Mouse (Mus musculus): ENCODE data around the gene Lmntd1. TPM values are rescaled to one million over a fixed set of nuclear protein-coding genes. Genes with fewer than 3 reads are reported as not detected.

Lmntd1 gene
- polyA plus RNA-seq, 1 experiment from 2014 or later: not detected

DNA sequence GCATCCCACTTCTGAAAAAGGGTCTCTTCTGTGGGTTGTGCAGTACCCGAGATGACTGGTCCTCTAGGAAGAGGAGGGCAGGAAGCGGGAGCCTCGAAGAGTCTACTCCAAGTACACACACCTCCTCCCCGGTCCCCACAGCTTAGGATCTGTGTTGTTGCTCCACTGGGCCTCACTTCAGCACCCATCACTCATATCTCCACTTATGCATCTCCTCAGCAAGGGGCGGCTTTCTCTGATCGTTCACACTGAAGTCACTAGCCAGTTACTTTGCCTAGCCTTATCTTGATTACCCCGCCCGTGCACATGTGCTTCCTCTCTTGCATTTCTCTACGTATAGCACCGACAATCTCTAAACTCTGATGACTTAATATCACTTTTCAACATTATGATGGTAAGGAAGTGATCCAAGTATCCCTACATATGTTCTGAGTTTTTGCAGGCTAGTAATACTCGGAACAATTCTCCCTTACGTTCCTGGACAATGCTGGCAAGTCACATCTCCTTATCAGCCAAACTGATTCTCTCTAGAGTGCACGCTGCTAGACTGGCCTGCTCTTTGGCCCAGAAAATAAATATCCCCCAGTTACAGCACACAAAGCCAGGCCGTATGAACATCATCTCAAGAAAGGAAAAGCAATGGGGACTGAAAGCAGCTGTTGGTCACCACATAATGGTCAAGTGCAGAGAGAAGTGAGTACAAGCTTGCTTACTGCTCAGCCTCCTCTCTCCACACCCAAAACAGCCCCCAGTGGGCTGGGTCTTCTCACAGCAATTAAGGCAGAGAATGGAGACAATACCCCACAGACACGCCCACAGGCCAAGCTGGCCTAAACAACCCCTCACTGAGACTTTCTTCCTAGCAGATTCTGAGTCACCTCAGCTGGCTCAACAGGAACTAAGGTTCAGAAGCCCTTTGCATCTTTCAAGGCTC lies 56.8 kb downstream of the Lmntd1 start:
- no peak; the same call in 1 of the 2 replicates for ATAC-seq (ENCODE audit: insufficient read depth)
- WGBS (ENCODE audit: insufficient replicate concordance): 30% methylated on average over 15 of the region's 15 CpGs

DNA sequence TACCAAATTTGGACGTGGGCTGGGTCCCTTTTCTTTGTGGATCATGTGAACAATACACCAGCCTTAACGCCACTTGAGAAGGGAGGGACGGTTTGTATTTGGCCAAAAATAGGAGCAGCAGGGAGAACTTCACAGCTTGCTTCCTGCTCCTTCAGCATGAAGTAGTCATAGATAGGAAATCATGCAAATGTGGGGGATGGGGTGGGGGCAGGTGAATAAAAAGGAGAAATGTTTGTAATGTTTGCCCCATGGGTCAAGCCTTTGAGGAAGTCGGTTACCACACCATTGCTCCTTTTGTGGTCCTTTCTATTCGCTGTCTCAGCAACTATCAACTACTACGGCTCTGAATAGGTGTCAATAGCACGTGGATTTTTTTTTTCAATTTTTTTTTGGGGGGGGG lies 60.9 kb downstream of the Lmntd1 start:
- Histone ChIP-seq H3K4me1 (replicated peaks) (peaks cover 3% of the 10 kb centered on the region; the same call in 1 of the 2 replicates), H3K4me3 (replicated peaks) (no peak overlapping the region), H3K9me3 (replicated peaks) (no peaks in the 10 kb centered on the region), H3K27ac (replicated peaks) (no peak overlapping the region), H3K27me3 (no peaks in the 10 kb centered on the region), H3K9ac (no peak overlapping the region), H3K36me3 (replicated peaks) (no peaks in the 10 kb centered on the region), H3K4me2 (no peak overlapping the region)
- WGBS (ENCODE audit: insufficient replicate concordance): 22% methylated on average over 7 of the region's 7 CpGs
- no peak for ATAC-seq (ENCODE audit: insufficient read depth)

More for the DNA sequence above, 56.8 kb downstream of the Lmntd1 start:
- no peaks in the 10 kb centered on the region for H3K9me3 ChIP-seq (replicated peaks)
- H3K4me3 ChIP-seq (replicated peaks): no peak overlapping the region
- H3K27me3 ChIP-seq: no peaks in the 10 kb centered on the region
- H3K9ac ChIP-seq: no peak overlapping the region
- no peak overlapping the region for H3K27ac ChIP-seq (replicated peaks)
- peaks cover 3% of the 10 kb centered on the region; the same call in 1 of the 2 replicates for H3K4me1 ChIP-seq (replicated peaks)
- no peaks in the 10 kb centered on the region for H3K36me3 ChIP-seq (replicated peaks)
- no peak overlapping the region for H3K4me2 ChIP-seq

GRCm38 (mm10) chr6:145552817-145553216 lies 61.3 kb downstream of the Lmntd1 start:
- H3K4me2 ChIP-seq: no peak overlapping the region
- ATAC-seq (ENCODE audit: insufficient read depth): no peak
- no peak overlapping the region for H3K9ac ChIP-seq
- no peaks in the 10 kb centered on the region for H3K9me3 ChIP-seq (replicated peaks)
- peaks cover 3% of the 10 kb centered on the region; the same call in 1 of the 2 replicates for H3K4me1 ChIP-seq (replicated peaks)
- WGBS (ENCODE audit: insufficient replicate concordance): 53% methylated on average over 3 of the region's 3 CpGs
- H3K27ac ChIP-seq (replicated peaks): no peak overlapping the region
- H3K36me3 ChIP-seq (replicated peaks): no peaks in the 10 kb centered on the region
- H3K27me3 ChIP-seq: no peaks in the 10 kb centered on the region
- H3K4me3 ChIP-seq (replicated peaks): no peak overlapping the region

GRCm38 (mm10) chr6:145550993-145551392 lies 63.1 kb downstream of the Lmntd1 start:
- Histone ChIP-seq H3K4me2 (no peak overlapping the region), H3K4me3 (replicated peaks) (no peak overlapping the region), H3K27me3 (no peaks in the 10 kb centered on the region), H3K4me1 (replicated peaks) (no peaks in the 10 kb centered on the region), H3K9ac (no peak overlapping the region), H3K27ac (replicated peaks) (no peak overlapping the region), H3K36me3 (replicated peaks) (no peaks in the 10 kb centered on the region), H3K9me3 (replicated peaks) (no peaks in the 10 kb centered on the region)
- 78% methylated on average over 5 of the region's 5 CpGs for WGBS (ENCODE audit: insufficient replicate concordance)
- no peak for ATAC-seq (ENCODE audit: insufficient read depth)

DNA sequence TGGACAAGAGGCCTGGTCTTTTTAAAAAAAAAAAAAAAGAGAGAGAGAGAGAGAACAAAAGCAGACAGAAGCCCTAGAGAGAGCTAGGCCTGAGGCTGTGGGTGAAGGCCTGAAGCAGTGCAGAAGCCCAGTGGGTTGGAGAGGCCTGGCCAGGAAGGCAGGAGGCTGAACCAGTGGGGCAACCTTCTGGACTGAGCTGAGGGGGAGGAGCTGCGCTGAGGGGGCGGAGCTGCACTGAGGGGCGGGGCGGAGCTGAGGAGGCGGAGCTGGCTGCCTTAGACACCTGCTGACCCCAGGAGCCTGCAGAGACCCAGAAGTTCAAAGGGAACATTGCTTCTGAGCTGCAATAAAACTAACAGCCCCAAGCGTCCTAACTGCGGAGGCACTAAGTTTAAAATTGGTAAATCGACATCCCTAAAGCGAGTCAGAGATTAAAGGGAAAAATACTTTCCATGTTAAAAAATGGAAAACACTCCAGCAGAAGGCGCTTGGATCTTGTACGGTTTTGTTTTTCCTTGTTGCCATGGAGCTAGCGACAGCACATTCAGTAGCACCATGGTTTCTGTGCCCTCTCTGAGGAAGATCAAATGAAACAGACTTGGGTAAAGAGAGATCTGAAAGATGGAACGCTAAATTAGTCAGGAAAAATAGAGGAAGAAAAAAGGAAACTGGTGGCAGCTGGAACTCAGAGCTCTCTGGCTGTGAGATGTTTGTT lies 68.0 kb downstream of the Lmntd1 start:
- Histone ChIP-seq H3K4me3 (replicated peaks) (no peak overlapping the region), H3K4me2 (no peak overlapping the region), H3K27ac (replicated peaks) (no peak overlapping the region), H3K9me3 (replicated peaks) (peaks cover 8% of the 10 kb centered on the region; the same call in 1 of the 2 replicates), H3K36me3 (replicated peaks) (no peaks in the 10 kb centered on the region), H3K9ac (no peak overlapping the region), H3K27me3 (no peaks in the 10 kb centered on the region), H3K4me1 (replicated peaks) (no peaks in the 10 kb centered on the region)
- WGBS (ENCODE audit: insufficient replicate concordance): 51% methylated on average over 13 of the region's 13 CpGs
- ATAC-seq (ENCODE audit: insufficient read depth): no peak

DNA sequence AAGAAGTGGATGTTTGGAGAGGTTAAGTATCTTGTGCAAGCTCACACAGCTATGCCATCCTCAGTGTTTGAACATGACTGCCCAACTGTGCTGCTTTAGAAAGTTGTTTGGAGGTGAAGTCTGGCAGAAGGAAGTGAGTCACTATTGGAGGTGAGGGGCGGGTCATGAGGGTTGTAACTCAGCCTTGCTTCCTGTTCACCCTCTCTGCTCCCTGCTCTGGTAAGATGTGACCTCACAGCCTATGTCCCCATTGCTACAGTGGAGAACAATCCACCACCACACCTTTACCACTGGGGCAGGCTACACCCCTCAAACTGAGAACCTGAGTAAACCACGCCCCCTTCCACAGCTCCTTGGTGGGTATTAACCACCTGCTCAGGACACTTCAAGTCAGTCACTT lies 69.3 kb downstream of the Lmntd1 start:
- no peak overlapping the region for H3K27ac ChIP-seq (replicated peaks)
- no peaks in the 10 kb centered on the region for H3K27me3 ChIP-seq
- no peak overlapping the region for H3K9ac ChIP-seq
- no peak overlapping the region for H3K4me2 ChIP-seq
- H3K36me3 ChIP-seq (replicated peaks): no peaks in the 10 kb centered on the region
- no peak overlapping the region for H3K4me3 ChIP-seq (replicated peaks)
- H3K9me3 ChIP-seq (replicated peaks): peaks cover 8% of the 10 kb centered on the region; the same call in 1 of the 2 replicates
- H3K4me1 ChIP-seq (replicated peaks): no peaks in the 10 kb centered on the region
- no peak for ATAC-seq (ENCODE audit: insufficient read depth)
- WGBS (ENCODE audit: insufficient replicate concordance): 60% methylated on average over 2 of the region's 2 CpGs

GRCm38 (mm10) chr6:145544304-145544703 lies 69.8 kb downstream of the Lmntd1 start:
- WGBS (ENCODE audit: insufficient replicate concordance): 73% methylated on average over 12 of the region's 12 CpGs
- H3K27me3 ChIP-seq: no peaks in the 10 kb centered on the region
- no peak overlapping the region for H3K27ac ChIP-seq (replicated peaks)
- no peaks in the 10 kb centered on the region for H3K36me3 ChIP-seq (replicated peaks)
- no peak for ATAC-seq (ENCODE audit: insufficient read depth)
- H3K4me3 ChIP-seq (replicated peaks): no peak overlapping the region
- H3K9me3 ChIP-seq (replicated peaks): peaks cover 8% of the 10 kb centered on the region; the same call in 1 of the 2 replicates
- no peaks in the 10 kb centered on the region for H3K4me1 ChIP-seq (replicated peaks)
- H3K9ac ChIP-seq: no peak overlapping the region
- no peak overlapping the region for H3K4me2 ChIP-seq

DNA sequence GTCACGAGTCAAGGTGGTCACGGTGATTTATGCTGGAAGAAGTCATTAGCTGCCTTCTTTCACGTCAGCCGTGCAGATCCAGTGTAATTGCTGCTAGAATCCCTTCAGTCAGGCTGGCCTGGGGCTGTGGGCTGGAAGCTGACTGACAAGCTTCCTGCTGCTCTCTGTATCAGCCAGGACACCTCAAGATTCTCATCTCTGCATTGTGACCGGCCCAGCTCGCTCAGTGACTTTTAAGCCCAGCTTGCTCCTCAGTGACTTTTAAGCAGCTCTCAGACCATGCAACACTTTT lies 74.6 kb downstream of the Lmntd1 start:
- H3K4me3 ChIP-seq (replicated peaks): no peak overlapping the region
- no peak overlapping the region for H3K9ac ChIP-seq
- no peaks in the 10 kb centered on the region for H3K27me3 ChIP-seq
- no peak overlapping the region for H3K4me2 ChIP-seq
- H3K27ac ChIP-seq (replicated peaks): no peak overlapping the region
- no peak for ATAC-seq (ENCODE audit: insufficient read depth)
- peaks cover 8% of the 10 kb centered on the region; the same call in 1 of the 2 replicates for H3K9me3 ChIP-seq (replicated peaks)
- no peaks in the 10 kb centered on the region for H3K36me3 ChIP-seq (replicated peaks)
- H3K4me1 ChIP-seq (replicated peaks): no peaks in the 10 kb centered on the region
- 60% methylated on average over 6 of the region's 6 CpGs for WGBS (ENCODE audit: insufficient replicate concordance)

DNA sequence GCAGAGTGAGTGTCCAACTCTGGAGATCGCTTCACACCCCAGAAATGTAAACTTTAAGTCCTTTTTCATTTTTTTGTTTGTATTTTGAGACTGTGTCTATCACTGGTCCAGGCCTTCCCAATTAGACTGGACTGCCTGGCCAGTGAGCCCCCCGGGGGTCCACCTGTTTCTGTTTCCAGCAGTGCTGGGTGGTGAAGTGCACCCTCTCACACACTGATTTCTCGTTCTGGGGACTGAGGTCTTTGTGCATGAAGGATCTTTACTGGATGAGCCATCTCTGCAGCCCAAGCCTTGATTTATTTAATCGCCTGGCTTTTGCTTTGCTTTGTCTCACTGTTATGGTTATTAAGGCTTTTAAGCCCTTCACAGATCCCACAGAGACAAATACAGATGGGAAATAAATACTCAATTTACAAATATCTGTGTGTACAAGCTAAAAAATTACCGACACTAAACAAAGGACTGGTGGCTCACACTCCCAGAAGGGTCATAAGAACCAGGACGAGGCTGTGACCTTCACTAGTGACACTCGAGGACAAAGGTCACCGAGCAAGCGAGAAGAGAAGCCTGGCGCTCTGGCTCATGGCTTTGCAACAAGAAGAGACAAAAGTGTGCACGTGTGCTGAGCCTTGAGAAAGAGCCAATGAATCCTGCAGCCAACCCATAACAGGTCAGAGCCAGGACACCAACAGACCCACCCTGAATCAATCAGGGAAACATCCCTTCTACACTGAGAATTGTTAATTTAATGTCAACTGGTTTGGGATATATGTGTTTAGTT lies 75.1 kb downstream of the Lmntd1 start:
- H3K9ac ChIP-seq: no peak overlapping the region
- H3K4me2 ChIP-seq: no peak overlapping the region
- H3K4me1 ChIP-seq (replicated peaks): no peaks in the 10 kb centered on the region
- WGBS (ENCODE audit: insufficient replicate concordance): 56% methylated on average over 11 of the region's 11 CpGs
- no peak overlapping the region for H3K27ac ChIP-seq (replicated peaks)
- no peak overlapping the region for H3K4me3 ChIP-seq (replicated peaks)
- no peaks in the 10 kb centered on the region for H3K36me3 ChIP-seq (replicated peaks)
- peaks cover 8% of the 10 kb centered on the region; the same call in 1 of the 2 replicates for H3K9me3 ChIP-seq (replicated peaks)
- no peak for ATAC-seq (ENCODE audit: insufficient read depth)
- no peaks in the 10 kb centered on the region for H3K27me3 ChIP-seq

DNA sequence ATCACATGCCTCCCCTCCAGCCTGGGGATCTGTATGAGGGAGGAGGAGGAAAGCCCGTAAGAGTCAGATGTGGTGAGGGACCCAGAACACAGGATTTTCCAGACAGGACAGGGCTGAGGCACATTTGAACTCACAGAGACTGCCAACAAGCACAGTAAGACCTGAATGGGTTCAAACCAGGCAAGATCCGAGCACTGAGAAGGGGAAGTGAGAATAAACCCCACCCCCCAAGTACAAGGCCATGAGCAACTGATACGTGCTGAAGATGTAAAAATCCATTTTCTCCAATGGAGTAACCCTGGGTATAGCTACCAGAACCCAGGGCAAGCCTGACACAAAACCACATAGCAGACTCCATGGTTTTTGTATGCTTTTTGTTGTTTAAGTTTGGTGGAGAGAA lies 83.7 kb downstream of the Lmntd1 start:
- Histone ChIP-seq H3K27ac (replicated peaks) (no peak overlapping the region), H3K27me3 (no peaks in the 10 kb centered on the region), H3K9ac (no peak overlapping the region), H3K9me3 (replicated peaks) (no peaks in the 10 kb centered on the region), H3K4me3 (replicated peaks) (no peak overlapping the region), H3K36me3 (replicated peaks) (no peaks in the 10 kb centered on the region), H3K4me2 (no peak overlapping the region), H3K4me1 (replicated peaks) (no peaks in the 10 kb centered on the region)
- ATAC-seq (ENCODE audit: insufficient read depth): no peak
- WGBS (ENCODE audit: insufficient replicate concordance): 45% methylated on average over 3 of the region's 3 CpGs

DNA sequence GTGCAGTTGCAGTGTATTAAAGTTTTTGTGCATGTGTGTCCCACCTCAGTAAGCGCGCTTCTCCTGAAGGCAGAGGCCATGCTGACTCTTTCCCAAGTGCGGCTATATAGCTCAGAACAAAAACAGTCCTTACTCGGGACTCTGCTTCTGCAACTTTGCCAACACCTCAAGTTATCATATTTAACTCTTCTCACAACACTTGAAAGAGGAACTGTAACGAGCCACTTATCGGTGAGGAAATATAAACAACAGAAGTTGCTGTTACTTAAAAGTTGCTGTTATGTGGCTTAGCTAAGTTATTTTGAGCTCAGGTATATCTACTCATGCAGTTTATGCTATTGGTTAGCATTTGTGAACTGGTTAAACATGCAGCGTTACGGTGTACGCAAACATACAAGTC lies 90.8 kb downstream of the Lmntd1 start:
- Histone ChIP-seq H3K4me3 (replicated peaks) (no peak overlapping the region), H3K4me1 (replicated peaks) (0 out of 2 replicates have a peak, but pooled peaks cover 9% of the 10 kb centered on the region), H3K4me2 (no peak overlapping the region), H3K36me3 (replicated peaks) (no peaks in the 10 kb centered on the region), H3K27ac (replicated peaks) (no peak overlapping the region), H3K9me3 (replicated peaks) (no peaks in the 10 kb centered on the region), H3K27me3 (no peaks in the 10 kb centered on the region), H3K9ac (no peak overlapping the region)
- WGBS (ENCODE audit: insufficient replicate concordance): 66% methylated on average over 9 of the region's 9 CpGs
- ATAC-seq (ENCODE audit: insufficient read depth): no peak
